Mouse (Mus musculus) CH12.LX (cell line): ENCODE data around the gene Plekha4.

Source experiments
- CHD1 ChIP-seq: IDR thresholded peaks from 2 replicates; pipeline ENCODE4 v1.6.1; 2012; ENCODE audit warnings: low read depth, low read length, improper control_type of control experiment, inconsistent platforms
- CTCF ChIP-seq, 2 experiments: IDR thresholded peaks in 1 of 2; conservative IDR thresholded peaks in 1 of 2; 2 replicates each; pipeline ENCODE4 v1.5.1; 2011 to 2012; ENCODE audit warnings: low read depth in 2 of 2, low read length in 2 of 2, improper control_type of control experiment in 1 of 2, inconsistent platforms in 1 of 2, mild to moderate bottlenecking in 1 of 2, moderate library complexity in 1 of 2
- EP300 ChIP-seq: IDR thresholded peaks from 2 replicates; pipeline ENCODE4 v1.6.1; 2011; ENCODE audit warnings: low read length, improper control_type of control experiment
- POLR2A ChIP-seq: IDR thresholded peaks from 2 replicates; pipeline ENCODE4 v1.6.1; 2011; ENCODE audit warnings: low read depth, mild to moderate bottlenecking, improper control_type of control experiment, low read length
- RAD21 ChIP-seq: IDR thresholded peaks from 2 replicates; pipeline ENCODE4 v1.6.1; 2011; ENCODE audit warnings: low read depth, mild to moderate bottlenecking, low read length, improper control_type of control experiment, moderate library complexity
- USF1 ChIP-seq: IDR thresholded peaks from 2 replicates; pipeline ENCODE4 v1.6.1; 2014; ENCODE audit warnings: low read depth, mild to moderate bottlenecking, inconsistent platforms, low read length, improper control_type of control experiment
- USF2 ChIP-seq: conservative IDR thresholded peaks from 2 replicates; pipeline ENCODE4 v1.6.1; 2011; ENCODE audit warnings: low read depth, low read length, improper control_type of control experiment
- ZNF384 ChIP-seq: IDR thresholded peaks from 2 replicates; pipeline ENCODE4 v1.6.1; 2012; ENCODE audit warnings: low read depth, low read length, improper control_type of control experiment, inconsistent platforms

DNA sequence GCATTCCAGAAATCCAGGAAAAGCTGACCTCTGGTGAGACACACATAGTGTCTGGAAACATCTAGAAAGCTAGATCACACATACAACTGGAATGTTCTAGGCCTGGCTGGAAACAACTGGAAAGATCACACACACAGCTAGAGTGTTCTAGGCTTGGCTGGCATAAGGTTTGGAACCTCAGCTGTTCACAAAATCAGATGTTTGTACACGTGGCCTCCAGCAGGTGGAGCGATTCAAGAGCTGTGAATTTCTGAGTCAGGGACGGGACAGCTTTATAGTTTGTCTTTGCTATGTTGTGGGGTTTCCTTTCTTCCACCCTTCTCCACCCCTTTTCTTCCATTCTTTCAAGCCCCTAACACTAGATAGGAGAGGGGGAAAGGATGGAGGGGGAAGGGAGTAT is 49.1 kb upstream of the Plekha4 start:
- TF ChIP-seq RAD21 (peak; percentile 47), ZNF384 (no peak), CHD1 (no peak), USF1 (no peak), EP300 (no peak), CTCF (conservative IDR thresholded peaks at IDR 0.05 in 1 of 2, IDR thresholded peaks at IDR 0.05 in 1 of 2; ENCODE audit: low read depth in 2 of 2, low read length in 2 of 2) (peak; percentile 53 to 78), POLR2A (no peak), USF2 (no peak)
